Mouse (Mus musculus): ENCODE results near the gene Ggnbp2. TPM values are rescaled to one million over a fixed set of nuclear protein-coding genes. Genes with fewer than 3 reads are reported as not detected.

The Ggnbp2 gene
- 69.5 and 72.6 TPM in 2 replicates for polyA plus RNA-seq (2016; fragmentation: Nextera tagmentation; extraction: Ambion mirVana)

DNA sequence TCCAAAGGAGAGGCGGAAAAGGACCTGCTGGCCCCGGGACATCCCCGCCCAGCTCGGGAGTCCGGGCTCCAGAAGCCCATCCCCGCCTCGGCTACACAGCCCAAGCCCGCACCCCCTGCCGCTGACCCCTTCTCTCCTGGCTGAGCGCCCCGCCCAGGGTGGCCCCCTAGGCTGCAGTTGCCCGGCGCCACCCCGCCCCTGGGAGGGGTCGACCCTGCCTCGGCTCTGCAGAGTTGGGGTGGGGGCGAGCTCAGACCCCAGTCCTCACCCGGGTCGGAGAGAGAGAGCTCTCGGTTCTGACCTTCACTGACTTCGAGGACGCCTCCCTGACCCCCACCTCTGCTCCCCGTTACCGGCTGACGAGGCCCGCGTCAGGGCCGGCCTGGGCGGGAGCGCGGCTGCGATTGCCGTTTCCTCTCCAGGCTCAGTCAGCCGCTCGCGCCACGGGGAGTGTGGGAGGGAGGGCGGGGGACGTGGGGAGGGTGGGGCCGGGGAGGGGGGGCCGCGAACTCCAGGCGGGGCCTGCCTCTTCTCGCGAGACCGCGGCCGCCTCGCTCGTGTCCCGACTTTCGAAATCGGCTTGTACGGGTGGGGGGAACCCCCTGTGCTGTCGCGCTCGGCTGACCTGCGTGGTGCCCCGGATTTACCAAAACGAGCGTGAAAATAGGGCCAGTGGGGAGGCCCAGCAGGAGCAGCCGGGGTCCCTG, at the start of gene Ggnbp2:
Gene Ggnbp2 (minus strand): TSS at position 481 of the 707 bp plus-strand sequence.
- Histone ChIP-seq H3K4me1 (replicated peaks) (peaks cover 20% of the 10 kb centered on the region), H3K4me2 (peak within 1 kb of the TSS; percentile 70), H3K9me3 (no peaks in the 10 kb centered on the region), H3K27me3 (no peaks in the 10 kb centered on the region), H3K4me3 (replicated peaks) (peak within 1 kb of the TSS; percentile 93), H3K36me3 (no peaks in the 10 kb centered on the region), H3K27ac (peak within 1 kb of the TSS; percentile 98), H3K9ac (replicated peaks) (peak within 1 kb of the TSS; percentile 96)
- under 1% methylated on average over 46 of the region's 62 CpGs for WGBS
- ATAC-seq (ENCODE audit: insufficient number of reproducible peaks, insufficient read depth, low FRiP score, low TSS enrichment, low read depth) = peak; percentile 90

DNA sequence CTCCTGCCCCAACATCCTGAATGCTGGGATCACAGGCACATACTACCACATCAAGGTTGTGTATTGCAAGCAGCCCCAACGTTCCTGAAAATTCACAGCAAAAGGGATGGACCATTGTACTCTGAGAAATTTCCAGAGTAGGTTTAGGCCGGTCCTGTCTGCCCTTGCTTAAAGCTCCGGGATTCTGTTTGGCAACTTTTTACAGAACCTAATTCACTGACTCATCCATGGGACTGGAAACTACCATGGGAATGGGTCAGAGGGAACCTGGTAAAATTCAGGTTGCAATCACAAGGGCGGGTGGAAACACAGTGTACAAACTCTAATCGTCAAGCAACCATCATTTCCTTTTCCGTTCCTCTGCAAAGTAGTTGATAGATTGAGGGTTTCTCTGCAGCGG, 49.3 kb upstream of the Ggnbp2 start:
- H3K9me3 ChIP-seq = no peaks in the 10 kb centered on the region
- no peak overlapping the region for H3K4me2 ChIP-seq
- no peaks in the 10 kb centered on the region for H3K27me3 ChIP-seq
- 75% methylated on average over 7 of the region's 7 CpGs for WGBS
- H3K9ac ChIP-seq (replicated peaks) = no peak overlapping the region
- H3K4me1 ChIP-seq (replicated peaks) = peaks cover 9% of the 10 kb centered on the region; the same call in 1 of the 2 replicates
- H3K4me3 ChIP-seq (replicated peaks) = no peak overlapping the region
- H3K36me3 ChIP-seq = no peaks in the 10 kb centered on the region
- H3K27ac ChIP-seq = no peak overlapping the region
- ATAC-seq (ENCODE audit: insufficient number of reproducible peaks, insufficient read depth, low FRiP score, low TSS enrichment, low read depth) = no peak

GRCm38 (mm10) chr11:84919276-84919675, 48.7 kb upstream of the Ggnbp2 start:
- peaks cover 5% of the 10 kb centered on the region; the same call in 1 of the 2 replicates for H3K36me3 ChIP-seq
- H3K27ac ChIP-seq = no peak overlapping the region
- no peak overlapping the region for H3K9ac ChIP-seq (replicated peaks)
- ATAC-seq (ENCODE audit: insufficient number of reproducible peaks, insufficient read depth, low FRiP score, low TSS enrichment, low read depth) = no peak
- H3K4me3 ChIP-seq (replicated peaks) = no peak overlapping the region
- no peaks in the 10 kb centered on the region for H3K9me3 ChIP-seq
- no peak overlapping the region for H3K4me2 ChIP-seq
- no peaks in the 10 kb centered on the region for H3K27me3 ChIP-seq
- H3K4me1 ChIP-seq (replicated peaks) = peaks cover 14% of the 10 kb centered on the region
- 34% methylated on average over 3 of the region's 3 CpGs for WGBS

DNA sequence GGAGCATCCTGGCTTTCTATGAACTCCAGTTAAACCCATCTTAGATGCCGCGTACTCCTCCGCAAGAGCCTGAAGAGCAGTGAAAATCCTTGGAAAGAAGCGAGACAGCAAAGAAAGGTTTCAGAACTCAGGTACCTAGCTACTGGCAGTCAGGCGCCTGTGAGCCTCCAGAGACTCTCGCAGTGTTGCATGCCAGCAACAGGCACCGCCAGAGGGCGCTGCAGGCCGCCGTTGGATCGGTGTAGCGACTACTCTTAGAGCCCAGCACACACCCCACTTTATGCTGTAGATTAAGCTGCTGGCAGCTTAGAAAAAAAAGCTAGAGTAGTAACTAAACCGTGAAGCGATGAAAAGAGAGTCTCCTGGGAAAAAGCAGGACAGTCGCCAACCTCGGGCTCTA, 47.8 kb upstream of the Ggnbp2 start:
- Histone ChIP-seq H3K4me2 (peak overlapping the region; percentile 39), H3K9me3 (no peaks in the 10 kb centered on the region), H3K4me3 (replicated peaks) (peak overlapping the region; percentile 13; the same call in 1 of the 2 replicates), H3K27ac (no peak overlapping the region), H3K36me3 (peaks cover 14% of the 10 kb centered on the region; the same call in 1 of the 2 replicates), H3K9ac (replicated peaks) (no peak overlapping the region), H3K4me1 (replicated peaks) (peaks cover 14% of the 10 kb centered on the region), H3K27me3 (no peaks in the 10 kb centered on the region)
- WGBS = 5% methylated on average over 16 of the region's 16 CpGs
- peak; percentile 52; the same call in 1 of the 2 replicates for ATAC-seq (ENCODE audit: insufficient number of reproducible peaks, insufficient read depth, low FRiP score, low TSS enrichment, low read depth)

GRCm38 (mm10) chr11:84916703-84917300, 46.2 kb upstream of the Ggnbp2 start:
- peak overlapping the region; percentile 95 for H3K4me3 ChIP-seq (replicated peaks)
- 61% methylated on average over 7 of the region's 7 CpGs for WGBS
- no peaks in the 10 kb centered on the region for H3K9me3 ChIP-seq
- peaks cover 14% of the 10 kb centered on the region for H3K4me1 ChIP-seq (replicated peaks)
- ATAC-seq (ENCODE audit: insufficient number of reproducible peaks, insufficient read depth, low FRiP score, low TSS enrichment, low read depth) = no peak
- H3K9ac ChIP-seq (replicated peaks) = no peak overlapping the region
- H3K27ac ChIP-seq = no peak overlapping the region
- no peaks in the 10 kb centered on the region for H3K27me3 ChIP-seq
- peaks cover 28% of the 10 kb centered on the region for H3K36me3 ChIP-seq
- H3K4me2 ChIP-seq = peak overlapping the region; percentile 79

GRCm38 (mm10) chr11:84916053-84916702, 45.6 kb upstream of the Ggnbp2 start, which contains the start of gene Znhit3:
TSS of gene Znhit3 (minus strand) at chr11:84916366.
- no peaks in the 10 kb centered on the region for H3K9me3 ChIP-seq
- H3K36me3 ChIP-seq = peaks cover 34% of the 10 kb centered on the region
- peak within 1 kb of the TSS; percentile 95 for H3K4me3 ChIP-seq (replicated peaks)
- peak within 1 kb of the TSS; percentile 81 for H3K9ac ChIP-seq (replicated peaks)
- peak within 1 kb of the TSS; percentile 79 for H3K4me2 ChIP-seq
- H3K27ac ChIP-seq = no peak within 1 kb of the TSS
- WGBS = 4% methylated on average over 34 of the region's 34 CpGs
- ATAC-seq (ENCODE audit: insufficient number of reproducible peaks, insufficient read depth, low FRiP score, low TSS enrichment, low read depth) = peak; percentile 87
- peaks cover 14% of the 10 kb centered on the region for H3K4me1 ChIP-seq (replicated peaks)
- no peaks in the 10 kb centered on the region for H3K27me3 ChIP-seq

- no peak overlapping the region for H3K4me3 ChIP-seq (replicated peaks)
- no peaks in the 10 kb centered on the region for H3K27me3 ChIP-seq
- peak overlapping the region; percentile 79; the same call in 1 of the 2 replicates for H3K4me2 ChIP-seq
- H3K36me3 ChIP-seq = peaks cover 48% of the 10 kb centered on the region
- no peak for ATAC-seq (ENCODE audit: insufficient number of reproducible peaks, insufficient read depth, low FRiP score, low TSS enrichment, low read depth)
- WGBS = 82% methylated on average over 5 of the region's 5 CpGs
- no peak overlapping the region for H3K9ac ChIP-seq (replicated peaks)
- no peaks in the 10 kb centered on the region for H3K9me3 ChIP-seq
- peaks cover 14% of the 10 kb centered on the region for H3K4me1 ChIP-seq (replicated peaks)
- no peak overlapping the region for H3K27ac ChIP-seq
These were observed 44.1 kb upstream of the Ggnbp2 start for GRCm38 (mm10) chr11:84914673-84915072.

GRCm38 (mm10) chr11:84910411-84910810, 39.8 kb upstream of the Ggnbp2 start:
- Histone ChIP-seq H3K4me1 (replicated peaks) (peaks cover 10% of the 10 kb centered on the region), H3K4me2 (no peak overlapping the region), H3K27me3 (no peaks in the 10 kb centered on the region), H3K36me3 (peaks cover 90% of the 10 kb centered on the region), H3K27ac (no peak overlapping the region), H3K9me3 (no peaks in the 10 kb centered on the region), H3K4me3 (replicated peaks) (no peak overlapping the region), H3K9ac (replicated peaks) (no peak overlapping the region)
- 91% methylated on average over 4 of the region's 4 CpGs for WGBS
- ATAC-seq (ENCODE audit: insufficient number of reproducible peaks, insufficient read depth, low FRiP score, low TSS enrichment, low read depth) = no peak

- no peak overlapping the region for H3K27ac ChIP-seq
- H3K4me1 ChIP-seq (replicated peaks) = no peaks in the 10 kb centered on the region
- no peak overlapping the region for H3K4me2 ChIP-seq
- no peaks in the 10 kb centered on the region for H3K27me3 ChIP-seq
- no peaks in the 10 kb centered on the region for H3K9me3 ChIP-seq
- H3K36me3 ChIP-seq = peaks cover 97% of the 10 kb centered on the region
- ATAC-seq (ENCODE audit: insufficient number of reproducible peaks, insufficient read depth, low FRiP score, low TSS enrichment, low read depth) = no peak
- H3K9ac ChIP-seq (replicated peaks) = no peak overlapping the region
- H3K4me3 ChIP-seq (replicated peaks) = no peak overlapping the region
- 90% methylated on average over 6 of the region's 6 CpGs for WGBS
These were observed 37.9 kb upstream of the Ggnbp2 start for GRCm38 (mm10) chr11:84908480-84908879.

- H3K4me2 ChIP-seq = no peak overlapping the region
- H3K27ac ChIP-seq = no peak overlapping the region
- no peaks in the 10 kb centered on the region for H3K9me3 ChIP-seq
- H3K36me3 ChIP-seq = peaks cover 98% of the 10 kb centered on the region
- H3K4me1 ChIP-seq (replicated peaks) = no peaks in the 10 kb centered on the region
- 82% methylated on average over 3 of the region's 3 CpGs for WGBS
- no peak for ATAC-seq (ENCODE audit: insufficient number of reproducible peaks, insufficient read depth, low FRiP score, low TSS enrichment, low read depth)
- no peak overlapping the region for H3K9ac ChIP-seq (replicated peaks)
- no peaks in the 10 kb centered on the region for H3K27me3 ChIP-seq
- no peak overlapping the region for H3K4me3 ChIP-seq (replicated peaks)
These were observed 36.5 kb upstream of the Ggnbp2 start for GRCm38 (mm10) chr11:84907081-84907480.

DNA sequence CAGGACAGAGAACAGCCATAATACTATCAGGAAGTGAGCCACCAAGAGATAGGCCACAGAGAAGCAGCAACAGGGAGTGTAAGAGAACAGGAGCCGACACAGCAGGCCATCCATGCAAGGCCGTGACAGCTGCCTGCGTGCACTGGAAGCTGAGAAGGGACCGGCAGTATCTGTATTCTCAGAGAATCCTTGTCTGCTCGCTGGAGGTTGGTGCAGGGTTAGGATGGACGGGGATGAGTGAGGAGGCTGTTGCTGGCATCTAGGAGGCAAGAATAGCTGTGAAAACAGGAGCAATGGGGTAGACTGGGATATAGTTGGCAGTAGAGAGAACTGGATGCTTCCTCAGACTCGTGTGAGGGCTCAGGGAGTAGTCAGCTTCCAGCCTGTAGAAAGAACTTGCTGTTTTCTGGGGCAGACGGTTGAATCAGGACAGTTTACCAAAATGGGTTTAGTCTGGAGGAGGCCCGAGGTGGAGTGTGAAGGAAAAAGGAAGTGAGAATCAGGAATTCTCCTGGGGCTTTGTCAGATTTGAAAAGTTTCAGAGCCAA, 34.1 kb upstream of the Ggnbp2 start:
- Histone ChIP-seq H3K4me1 (replicated peaks) (no peaks in the 10 kb centered on the region), H3K4me3 (replicated peaks) (no peak overlapping the region), H3K27ac (no peak overlapping the region), H3K9me3 (no peaks in the 10 kb centered on the region), H3K27me3 (no peaks in the 10 kb centered on the region), H3K36me3 (peaks cover 100% of the 10 kb centered on the region), H3K9ac (replicated peaks) (no peak overlapping the region), H3K4me2 (no peak overlapping the region)
- ATAC-seq (ENCODE audit: insufficient number of reproducible peaks, insufficient read depth, low FRiP score, low TSS enrichment, low read depth) = no peak
- WGBS = 84% methylated on average over 9 of the region's 9 CpGs

Measured in limb, embryonic 12.5 days (tissue).